Mouse (Mus musculus) kidney, embryonic 15.5 days (tissue): Measurements from ENCODE around the gene Tmem117. TPM values are rescaled to one million over a fixed set of nuclear protein-coding genes. Genes with fewer than 3 reads are reported as not detected.
A peak's percentile ranks its signal among the peaks of the same experiment; 100 is the strongest.

Experiments used
- ATAC-seq: fragments of 200-750 bp; cut with Nextera tagmentation; replicated peaks from 2 replicates; pipeline ENCODE4 v1.8.0; 2017; ENCODE audit warnings: moderate TSS enrichment; ENCODE audit not compliant: low FRiP score
- H3K27ac ChIP-seq: fragments of 300-500 bp; sonication (generic); 2 replicates; pipeline ENCODE4 v1.5.1; 2015; ENCODE audit warnings: mild to moderate bottlenecking, inconsistent platforms
- H3K27me3 ChIP-seq: fragments of 300-500 bp; sonication (generic); 2 replicates; pipeline ENCODE4 v1.6.1; 2015; ENCODE audit warnings: inconsistent platforms
- H3K36me3 ChIP-seq: fragments of 300-500 bp; sonication (generic); 2 replicates; pipeline ENCODE4 v1.6.1; 2015; ENCODE audit warnings: inconsistent platforms
- H3K4me1 ChIP-seq: fragments of 300-500 bp; sonication (generic); 2 replicates; pipeline ENCODE4 v1.6.1; 2015; ENCODE audit warnings: inconsistent platforms
- H3K4me2 ChIP-seq: fragments of 300-500 bp; sonication (generic); 2 replicates; pipeline ENCODE4 v1.6.1; 2015; ENCODE audit warnings: moderate library complexity, mild to moderate bottlenecking, inconsistent platforms
- H3K4me3 ChIP-seq: fragments of 300-500 bp; sonication (generic); replicated peaks from 2 replicates; pipeline ENCODE4 v1.5.1; 2015; ENCODE audit warnings: mild to moderate bottlenecking, inconsistent platforms
- H3K9ac ChIP-seq: fragments of 300-500 bp; sonication (generic); 2 replicates; pipeline ENCODE4 v1.6.1; 2015; ENCODE audit warnings: mild to moderate bottlenecking, inconsistent platforms
- H3K9me3 ChIP-seq: fragments of 300-500 bp; sonication (generic); replicated peaks from 2 replicates; pipeline ENCODE4 v1.6.1; 2016; ENCODE audit warnings: inconsistent platforms
- WGBS: fragments of 180-500 bp; shearing (Covaris S2); methylation state at CpG from one replicate; pipeline ENCODE4 v1.1.7; 2015; ENCODE audit warnings: mixed read lengths; 5-methylcytosine and 5-hydroxymethylcytosine counted together
- polyA plus RNA-seq: library from polyadenylated mRNA; unstranded; fragments of >200 nt; fragmentation: Nextera tagmentation; extraction: Ambion mirVana; gene quantifications from 2 replicates; pipeline ENCODE4 v1.2.1, GENCODE M21; 2015

Gene Tmem117
- polyA plus RNA-seq, 1 experiment from 2014 or later = 8.8 TPM

GRCm38 (mm10) chr15:94793455-94793854, 164.4 kb downstream of the Tmem117 start:
- H3K9ac ChIP-seq = no peak overlapping the region
- 0 out of 2 replicates have a peak, but pooled peaks have one; percentile 43 for ATAC-seq
- no peaks in the 10 kb centered on the region for H3K9me3 ChIP-seq
- no peaks in the 10 kb centered on the region for H3K36me3 ChIP-seq
- no peak overlapping the region for H3K27ac ChIP-seq
- 24% methylated on average over 8 of the region's 8 CpGs for WGBS
- H3K4me3 ChIP-seq = no peak overlapping the region
- no peaks in the 10 kb centered on the region for H3K4me1 ChIP-seq
- H3K4me2 ChIP-seq = no peak overlapping the region
- no peaks in the 10 kb centered on the region for H3K27me3 ChIP-seq

GRCm38 (mm10) chr15:94795484-94795883, 166.5 kb downstream of the Tmem117 start:
- Histone ChIP-seq H3K27me3 (no peaks in the 10 kb centered on the region), H3K4me1 (no peaks in the 10 kb centered on the region), H3K36me3 (no peaks in the 10 kb centered on the region), H3K4me2 (no peak overlapping the region), H3K9ac (no peak overlapping the region), H3K9me3 (no peaks in the 10 kb centered on the region), H3K27ac (no peak overlapping the region), H3K4me3 (no peak overlapping the region)
- WGBS = 41% methylated on average over 4 of the region's 4 CpGs
- ATAC-seq = no peak

- no peak overlapping the region for H3K4me2 ChIP-seq
- H3K27ac ChIP-seq = no peak overlapping the region
- no peaks in the 10 kb centered on the region for H3K36me3 ChIP-seq
- no peaks in the 10 kb centered on the region for H3K9me3 ChIP-seq
- 53% methylated on average over 3 of the region's 3 CpGs for WGBS
- H3K27me3 ChIP-seq = 0 out of 2 replicates have a peak, but pooled peaks cover 4% of the 10 kb centered on the region
- 0 out of 2 replicates have a peak, but pooled peaks cover 5% of the 10 kb centered on the region for H3K4me1 ChIP-seq
- H3K4me3 ChIP-seq = no peak overlapping the region
- no peak for ATAC-seq
- no peak overlapping the region for H3K9ac ChIP-seq
Observed at GRCm38 (mm10) chr15:94798236-94798635, 169.2 kb downstream of the Tmem117 start.

GRCm38 (mm10) chr15:94801462-94801861, 172.4 kb downstream of the Tmem117 start:
- 76% methylated on average over 8 of the region's 8 CpGs for WGBS
- no peak overlapping the region for H3K4me2 ChIP-seq
- H3K36me3 ChIP-seq = no peaks in the 10 kb centered on the region
- H3K4me3 ChIP-seq = no peak overlapping the region
- H3K27ac ChIP-seq = no peak overlapping the region
- H3K9me3 ChIP-seq = no peaks in the 10 kb centered on the region
- ATAC-seq = no peak
- H3K4me1 ChIP-seq = peaks cover 18% of the 10 kb centered on the region; the same call in 1 of the 2 replicates
- 0 out of 2 replicates have a peak, but pooled peaks cover 4% of the 10 kb centered on the region for H3K27me3 ChIP-seq
- no peak overlapping the region for H3K9ac ChIP-seq

GRCm38 (mm10) chr15:94802820-94803219, 173.8 kb downstream of the Tmem117 start:
- Histone ChIP-seq H3K27me3 (0 out of 2 replicates have a peak, but pooled peaks cover 4% of the 10 kb centered on the region), H3K27ac (no peak overlapping the region), H3K9me3 (no peaks in the 10 kb centered on the region), H3K4me3 (no peak overlapping the region), H3K4me2 (no peak overlapping the region), H3K9ac (no peak overlapping the region), H3K36me3 (no peaks in the 10 kb centered on the region), H3K4me1 (peaks cover 18% of the 10 kb centered on the region; the same call in 1 of the 2 replicates)
- WGBS = 73% methylated on average over 17 of the region's 17 CpGs
- ATAC-seq = no peak

- 17% methylated on average over 17 of the region's 17 CpGs for WGBS
Observed at GRCm38 (mm10) chr15:94803624-94804342, 174.8 kb downstream of the Tmem117 start.

GRCm38 (mm10) chr15:94806005-94806404, 177.0 kb downstream of the Tmem117 start:
- ATAC-seq = peak; percentile 65

More at GRCm38 (mm10) chr15:94803624-94804342, 174.8 kb downstream of the Tmem117 start:
- Histone ChIP-seq H3K36me3 (no peaks in the 10 kb centered on the region), H3K9me3 (no peaks in the 10 kb centered on the region), H3K9ac (no peak overlapping the region), H3K27ac (no peak overlapping the region), H3K4me1 (peaks cover 18% of the 10 kb centered on the region; the same call in 1 of the 2 replicates), H3K27me3 (0 out of 2 replicates have a peak, but pooled peaks cover 4% of the 10 kb centered on the region), H3K4me2 (no peak overlapping the region), H3K4me3 (no peak overlapping the region)
- peak; percentile 72 for ATAC-seq

GRCm38 (mm10) chr15:94811550-94811949, 182.5 kb downstream of the Tmem117 start:
- Histone ChIP-seq H3K9me3 (no peaks in the 10 kb centered on the region), H3K4me1 (no peaks in the 10 kb centered on the region), H3K27ac (no peak overlapping the region), H3K4me3 (no peak overlapping the region), H3K27me3 (no peaks in the 10 kb centered on the region), H3K9ac (no peak overlapping the region), H3K4me2 (no peak overlapping the region), H3K36me3 (no peaks in the 10 kb centered on the region)
- WGBS = 38% methylated on average over 5 of the region's 5 CpGs
- no peak for ATAC-seq

More at GRCm38 (mm10) chr15:94806005-94806404, 177.0 kb downstream of the Tmem117 start:
- Histone ChIP-seq H3K4me1 (peaks cover 18% of the 10 kb centered on the region; the same call in 1 of the 2 replicates), H3K4me3 (no peak overlapping the region), H3K4me2 (no peak overlapping the region), H3K36me3 (no peaks in the 10 kb centered on the region), H3K27ac (no peak overlapping the region), H3K27me3 (0 out of 2 replicates have a peak, but pooled peaks cover 4% of the 10 kb centered on the region), H3K9me3 (no peaks in the 10 kb centered on the region), H3K9ac (no peak overlapping the region)
- 53% methylated on average over 3 of the region's 3 CpGs for WGBS

- Histone ChIP-seq H3K9ac (no peak overlapping the region), H3K27me3 (no peaks in the 10 kb centered on the region), H3K4me2 (peak overlapping the region; percentile 32), H3K36me3 (no peaks in the 10 kb centered on the region), H3K9me3 (no peaks in the 10 kb centered on the region), H3K4me3 (no peak overlapping the region; the same call in 1 of the 2 replicates), H3K27ac (peak overlapping the region; percentile 71), H3K4me1 (no peaks in the 10 kb centered on the region)
- WGBS = 69% methylated on average over 15 of the region's 15 CpGs
- ATAC-seq = 0 out of 2 replicates have a peak, but pooled peaks have one; percentile 25
Observed at GRCm38 (mm10) chr15:94814213-94815100, 185.4 kb downstream of the Tmem117 start.

GRCm38 (mm10) chr15:94835634-94836033, 206.6 kb downstream of the Tmem117 start:
- 91% methylated on average over 3 of the region's 3 CpGs for WGBS
- H3K27me3 ChIP-seq = no peaks in the 10 kb centered on the region
- H3K9me3 ChIP-seq = no peaks in the 10 kb centered on the region
- no peak overlapping the region for H3K4me2 ChIP-seq
- H3K36me3 ChIP-seq = no peaks in the 10 kb centered on the region
- no peak overlapping the region for H3K27ac ChIP-seq
- H3K4me1 ChIP-seq = no peaks in the 10 kb centered on the region
- no peak for ATAC-seq
- H3K9ac ChIP-seq = no peak overlapping the region
- no peak overlapping the region for H3K4me3 ChIP-seq

GRCm38 (mm10) chr15:94838646-94839045, 209.6 kb downstream of the Tmem117 start:
- no peak overlapping the region for H3K4me3 ChIP-seq
- H3K4me2 ChIP-seq = no peak overlapping the region
- no peaks in the 10 kb centered on the region for H3K27me3 ChIP-seq
- ATAC-seq = no peak
- no peaks in the 10 kb centered on the region for H3K9me3 ChIP-seq
- WGBS = 87% methylated on average over 4 of the region's 4 CpGs
- no peak overlapping the region for H3K9ac ChIP-seq
- no peaks in the 10 kb centered on the region for H3K36me3 ChIP-seq
- H3K4me1 ChIP-seq = no peaks in the 10 kb centered on the region
- H3K27ac ChIP-seq = no peak overlapping the region

GRCm38 (mm10) chr15:94847501-94847900, 218.5 kb downstream of the Tmem117 start:
- Histone ChIP-seq H3K36me3 (no peaks in the 10 kb centered on the region), H3K27me3 (no peaks in the 10 kb centered on the region), H3K4me1 (no peaks in the 10 kb centered on the region), H3K27ac (no peak overlapping the region), H3K9me3 (no peaks in the 10 kb centered on the region; the same call in 1 of the 2 replicates), H3K4me3 (no peak overlapping the region), H3K9ac (no peak overlapping the region), H3K4me2 (no peak overlapping the region)
- WGBS = 68% methylated on average over 2 of the region's 2 CpGs
- no peak for ATAC-seq
